Mouse (Mus musculus) heart, postnatal 10 days (tissue): ENCODE data around the gene Olfr170. TPM values are rescaled to one million over a fixed set of nuclear protein-coding genes. Genes with fewer than 3 reads are reported as not detected.
"Not testable (repeated sequence)": the region's sequence is repeated elsewhere in the genome, so short reads cannot be mapped to it uniquely, and the experiment has no call there.

ENCODE experiments used
- DNase-seq, 2 experiments: peaks; one replicate each; pipeline ENCODE4 v3.0.0; 2021
- intact Hi-C: fragments of 180-260 bp; cut with DNase I; formaldehyde crosslinking; loops from one replicate; pipeline ENCODE4 v1.15.1; 2025
- total RNA-seq, 2 experiments: library from RNA; stranded (reverse); gene quantifications; 2 replicates each; pipeline ENCODE4 v1.2.3; 2021

Gene Olfr170
- total RNA-seq = not detected

GRCm38 (mm10) chr16:19611782-19612181, at the start of gene Olfr170:
Gene Olfr170 (minus strand): TSS chr16:19611882.
- intact Hi-C loops, DNase-seq: not testable (repeated sequence)

DNA sequence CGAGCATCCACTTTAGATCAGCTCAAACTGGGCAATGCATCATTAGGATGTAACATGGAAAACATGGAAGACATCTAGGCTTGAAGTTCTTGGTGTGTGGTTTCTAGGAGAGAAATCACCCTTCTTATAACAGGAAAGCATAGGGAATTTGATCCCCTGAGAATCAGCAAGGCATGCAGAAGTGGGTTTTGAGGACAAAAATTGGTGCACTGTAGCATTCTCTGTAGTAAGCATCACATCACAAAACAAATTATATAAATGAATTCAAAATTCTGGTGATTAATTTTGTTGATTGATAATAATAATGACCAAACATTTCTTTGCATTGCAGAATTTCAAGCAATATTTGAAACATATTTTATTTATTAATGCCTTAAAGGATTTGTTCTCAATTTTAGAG, 18.1 kb upstream of the Olfr170 start, which contains the start of gene Olfr171:
Gene Olfr171, minus strand, starts transcription at position 101 of the 400 bp plus-strand sequence.
- intact Hi-C loops = no loop called here
- DNase-seq = no peak

- no peak for DNase-seq
- intact Hi-C loops = loop anchor here (2.0 kb wide), 1 partner anchor 16 kb away; no protein-coding TSS in a partner anchor
Observed at GRCm38 (mm10) chr16:19603166-19603565, 8.5 kb downstream of the Olfr170 start.

DNA sequence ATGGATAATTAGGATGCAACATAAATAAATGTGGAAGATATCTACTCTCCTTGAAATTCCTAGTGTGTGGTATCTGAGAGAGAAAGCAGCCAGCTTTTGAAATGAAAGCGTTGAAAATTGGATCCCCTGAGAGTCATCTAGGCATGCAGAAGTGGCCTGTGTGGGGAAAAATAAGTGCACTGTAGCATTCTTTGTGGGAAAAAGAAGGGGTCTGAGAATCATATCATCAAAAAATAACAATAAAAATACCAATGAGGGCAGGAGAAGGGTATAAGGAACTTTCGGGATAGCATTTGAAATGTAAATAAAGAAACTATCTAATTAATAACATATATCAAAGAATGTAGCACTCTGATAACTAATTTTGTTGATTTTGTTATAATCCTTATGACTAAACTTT, 40.0 kb downstream of the Olfr170 start, which contains the start of gene Olfr169:
Gene Olfr169, minus strand, starts transcription at position 101 of the 400 bp plus-strand sequence.
- intact Hi-C loops = not testable (repeated sequence)

More for the DNA sequence above, 40.0 kb downstream of the Olfr170 start, which contains the start of gene Olfr169:
- DNase-seq = not testable (repeated sequence)

Other genes with a start within 250 kb of the Olfr170 start
- not detected for gene Olfr165, start 188.7 kb downstream of the Olfr170 start, total RNA-seq
- not detected for gene Olfr166, start 128.2 kb downstream of the Olfr170 start, total RNA-seq
- not detected for gene Olfr167, start 89.6 kb downstream of the Olfr170 start, total RNA-seq
- not detected for gene Olfr168, start 76.3 kb downstream of the Olfr170 start, total RNA-seq
- gene Olfr169, start 40.1 kb downstream of the Olfr170 start, total RNA-seq = not detected
- not detected for gene Olfr171, start 18.0 kb upstream of the Olfr170 start, total RNA-seq
- gene Lamp3, start 94.5 kb upstream of the Olfr170 start, total RNA-seq = under 1 TPM in 1 of 2 experiments, not detected in 1; 0.07 TPM
- gene B3gnt5, start 148.3 kb upstream of the Olfr170 start, total RNA-seq = 1 to 10 TPM; 3.6 to 4.0 TPM